Mouse (Mus musculus) midbrain, embryonic 11.5 days (tissue): ENCODE results near the gene Arhgef25. TPM values are rescaled to one million over a fixed set of nuclear protein-coding genes. Genes with fewer than 3 reads are reported as not detected.

Experiments used
- ATAC-seq: fragments of 200-750 bp; cut with Nextera tagmentation; 2 replicates; pipeline ENCODE4 v1.8.0; 2017; ENCODE audit warnings: moderate TSS enrichment, moderate library complexity; ENCODE audit not compliant: low FRiP score
- DNase-seq: peaks from one replicate; pipeline ENCODE4 v3.0.0; 2015; ENCODE audit warnings: low spot score; ENCODE audit errors: missing footprints
- H3K27ac ChIP-seq: fragments of 300-500 bp; sonication (generic); 2 replicates; pipeline ENCODE4 v1.5.1; 2014; ENCODE audit warnings: low read depth, low read length
- H3K27me3 ChIP-seq: fragments of 300-500 bp; sonication (generic); 2 replicates; pipeline ENCODE4 v1.6.1; 2014; ENCODE audit warnings: mild to moderate bottlenecking, low read length, moderate library complexity, mixed read lengths; ENCODE audit not compliant: control insufficient read depth, insufficient read depth
- H3K36me3 ChIP-seq: fragments of 300-500 bp; sonication (generic); 2 replicates; pipeline ENCODE4 v1.6.1; 2014; ENCODE audit warnings: mild to moderate bottlenecking, low read length, moderate library complexity, mixed read lengths; ENCODE audit not compliant: control insufficient read depth, insufficient read depth
- H3K4me1 ChIP-seq: fragments of 300-500 bp; sonication (generic); 2 replicates; pipeline ENCODE4 v1.6.1; 2014; ENCODE audit warnings: low read length; ENCODE audit not compliant: control insufficient read depth, insufficient read depth
- H3K4me2 ChIP-seq: fragments of 300-500 bp; sonication (generic); 2 replicates; pipeline ENCODE4 v1.6.1; 2014; ENCODE audit warnings: mild to moderate bottlenecking, moderate library complexity
- H3K4me3 ChIP-seq: fragments of 300-500 bp; sonication (generic); 2 replicates; pipeline ENCODE4 v1.5.1; 2014; ENCODE audit warnings: low read depth, low read length
- H3K9ac ChIP-seq: fragments of 300-500 bp; sonication (generic); 2 replicates; pipeline ENCODE4 v1.6.1; 2014; ENCODE audit warnings: low read length
- H3K9me3 ChIP-seq: fragments of 300-500 bp; sonication (generic); 2 replicates; pipeline ENCODE4 v1.6.1; 2016; ENCODE audit warnings: low read length; ENCODE audit not compliant: control insufficient read depth
- WGBS: fragments of 180-500 bp; shearing (Covaris S2); extraction: QIAGEN DNeasy Blood & Tissue Kit; methylation state at CpG from one replicate; pipeline ENCODE4 v1.1.7; 2014; 5-methylcytosine and 5-hydroxymethylcytosine counted together
- polyA plus RNA-seq: library from polyadenylated mRNA; unstranded; fragments of >200 nt; fragmentation: Nextera tagmentation; extraction: Ambion mirVana; gene quantifications from 2 replicates; pipeline ENCODE4 v1.2.1, GENCODE M21; 2014

Gene Arhgef25
- polyA plus RNA-seq, 1 experiment from 2014 or later: 25.8 TPM

GRCm38 (mm10) chr10:127185506-127185905 lies 4.4 kb downstream of the Arhgef25 start:
- H3K4me3 ChIP-seq: no peak overlapping the region
- H3K4me2 ChIP-seq: no peak overlapping the region
- 86% methylated on average over 15 of the region's 15 CpGs for WGBS
- no peak overlapping the region for H3K9ac ChIP-seq
- peaks cover 8% of the 10 kb centered on the region for H3K27me3 ChIP-seq
- peaks cover 21% of the 10 kb centered on the region for H3K4me1 ChIP-seq
- no peaks in the 10 kb centered on the region for H3K9me3 ChIP-seq
- no peak overlapping the region for H3K27ac ChIP-seq
- DNase-seq (no peak), ATAC-seq (no peak)
- peaks cover 5% of the 10 kb centered on the region; the same call in 1 of the 2 replicates for H3K36me3 ChIP-seq

- Histone ChIP-seq H3K27ac (no peak overlapping the region), H3K36me3 (peaks cover 5% of the 10 kb centered on the region; the same call in 1 of the 2 replicates), H3K27me3 (peaks cover 12% of the 10 kb centered on the region), H3K4me2 (no peak overlapping the region), H3K9me3 (no peaks in the 10 kb centered on the region), H3K4me1 (peaks cover 20% of the 10 kb centered on the region), H3K4me3 (no peak overlapping the region), H3K9ac (no peak overlapping the region)
- DNase-seq (peak; percentile 86), ATAC-seq (no peak)
- 65% methylated on average over 9 of the region's 9 CpGs for WGBS
Measured at GRCm38 (mm10) chr10:127185101-127185500, 4.8 kb downstream of the Arhgef25 start.

DNA sequence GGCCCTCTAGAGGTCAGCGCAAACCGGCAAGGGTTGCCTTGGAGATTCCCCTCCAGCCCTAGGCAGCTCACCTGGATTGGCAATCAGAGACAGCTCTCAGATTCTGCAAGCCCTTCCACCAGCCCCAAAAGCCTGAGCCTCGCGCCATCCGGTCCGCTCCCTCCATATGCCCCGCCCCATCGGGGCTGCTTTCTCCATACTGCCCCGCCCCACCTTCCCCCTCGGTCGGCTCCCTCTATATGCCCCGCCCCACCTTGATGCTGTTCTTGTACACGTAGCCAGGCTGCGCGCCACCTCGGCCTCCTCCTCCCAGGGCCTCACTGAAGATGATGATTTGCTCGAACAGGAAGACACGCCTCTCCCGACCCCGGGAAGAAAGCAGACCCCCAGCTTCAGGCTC lies 6.1 kb downstream of the Arhgef25 start:
- H3K4me2 ChIP-seq: peak overlapping the region; percentile 20; the same call in 1 of the 2 replicates
- H3K4me1 ChIP-seq: peaks cover 9% of the 10 kb centered on the region; the same call in 1 of the 2 replicates
- H3K27me3 ChIP-seq: peaks cover 26% of the 10 kb centered on the region
- H3K4me3 ChIP-seq: no peak overlapping the region
- no peaks in the 10 kb centered on the region for H3K9me3 ChIP-seq
- H3K36me3 ChIP-seq: peaks cover 5% of the 10 kb centered on the region; the same call in 1 of the 2 replicates
- no peak for DNase-seq
- ATAC-seq: no peak
- no peak overlapping the region for H3K27ac ChIP-seq
- 14% methylated on average over 20 of the region's 20 CpGs for WGBS
- no peak overlapping the region for H3K9ac ChIP-seq

DNA sequence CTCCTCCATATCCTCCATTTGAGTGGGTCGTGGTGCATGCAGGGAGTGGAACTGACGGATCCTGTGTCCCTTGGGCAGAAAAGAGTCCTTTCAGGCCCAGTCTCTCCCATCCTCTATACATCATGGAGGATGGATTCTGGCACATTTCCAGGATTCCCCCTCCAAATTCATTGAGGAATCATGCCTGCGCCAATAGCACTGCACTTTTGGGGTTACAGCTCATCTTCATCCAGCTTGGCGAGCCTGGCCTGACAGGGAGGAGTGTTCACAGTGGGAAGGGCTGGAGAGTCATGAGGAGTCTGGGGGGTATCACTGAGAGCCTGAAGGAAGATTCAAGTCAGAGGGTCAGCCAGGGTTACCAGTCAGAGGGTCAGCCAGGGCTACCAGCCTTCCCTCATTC lies 7.3 kb downstream of the Arhgef25 start:
- peaks cover 12% of the 10 kb centered on the region for H3K4me1 ChIP-seq
- no peak overlapping the region for H3K4me2 ChIP-seq
- no peak for DNase-seq
- WGBS: 86% methylated on average over 4 of the region's 4 CpGs
- no peak overlapping the region for H3K9ac ChIP-seq
- no peak for ATAC-seq
- peaks cover 5% of the 10 kb centered on the region; the same call in 1 of the 2 replicates for H3K36me3 ChIP-seq
- peaks cover 36% of the 10 kb centered on the region for H3K27me3 ChIP-seq
- H3K27ac ChIP-seq: no peak overlapping the region
- no peak overlapping the region for H3K4me3 ChIP-seq
- no peaks in the 10 kb centered on the region for H3K9me3 ChIP-seq

DNA sequence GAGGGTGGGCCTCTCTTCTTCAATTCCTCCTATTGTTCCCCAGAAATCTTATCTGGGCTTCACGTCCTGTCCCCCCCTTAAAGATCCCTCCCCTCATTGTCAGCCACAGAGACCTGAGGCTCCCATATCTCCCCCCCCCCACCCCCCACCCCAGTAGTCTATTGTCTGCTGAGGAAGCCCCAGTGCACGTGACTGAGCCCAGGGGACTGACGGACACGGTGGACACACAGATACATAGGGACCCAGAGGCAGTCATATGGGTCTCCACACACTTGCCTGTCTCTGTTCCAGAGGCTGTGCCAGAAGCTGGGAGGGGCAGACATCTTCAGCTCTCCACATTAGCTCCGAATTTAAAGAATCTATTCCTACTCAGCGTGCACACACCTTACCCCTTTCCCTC lies 8.3 kb downstream of the Arhgef25 start:
- H3K36me3 ChIP-seq: peaks cover 2% of the 10 kb centered on the region; the same call in 1 of the 2 replicates
- H3K27me3 ChIP-seq: peaks cover 46% of the 10 kb centered on the region
- H3K9ac ChIP-seq: no peak overlapping the region
- no peak overlapping the region for H3K27ac ChIP-seq
- H3K4me1 ChIP-seq: peaks cover 12% of the 10 kb centered on the region
- H3K4me2 ChIP-seq: no peak overlapping the region
- H3K4me3 ChIP-seq: no peak overlapping the region
- DNase-seq (no peak), ATAC-seq (no peak)
- no peaks in the 10 kb centered on the region for H3K9me3 ChIP-seq
- 70% methylated on average over 6 of the region's 6 CpGs for WGBS

DNA sequence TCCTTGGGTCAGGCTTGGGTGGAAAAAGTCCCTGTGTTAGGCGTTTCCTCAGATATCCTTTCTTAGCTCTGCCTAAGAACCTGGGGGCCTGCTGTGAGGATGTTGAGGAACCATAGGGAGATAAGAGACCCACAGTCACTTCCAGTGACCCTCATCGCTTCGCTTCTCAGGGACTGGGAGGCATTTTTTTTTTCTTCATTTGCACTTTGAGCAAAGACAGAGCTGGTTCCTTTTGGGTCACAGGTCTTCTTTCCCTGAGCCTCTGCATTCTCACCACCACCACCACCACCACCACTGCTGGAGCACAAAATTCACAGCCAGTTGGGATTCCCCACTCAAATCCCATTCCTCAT lies 9.2 kb downstream of the Arhgef25 start:
- H3K9ac ChIP-seq: no peak overlapping the region

GRCm38 (mm10) chr10:127179871-127180694 lies 9.8 kb downstream of the Arhgef25 start, which contains the start of gene Slc26a10:
Gene Slc26a10 (minus strand): TSS chr10:127180645.
- Histone ChIP-seq H3K4me3 (no peak within 1 kb of the TSS), H3K9me3 (no peaks in the 10 kb centered on the region), H3K36me3 (no peaks in the 10 kb centered on the region), H3K9ac (no peak within 1 kb of the TSS), H3K27ac (no peak within 1 kb of the TSS), H3K4me2 (peak within 1 kb of the TSS; percentile 28; the same call in 1 of the 2 replicates), H3K4me1 (peaks cover 12% of the 10 kb centered on the region), H3K27me3 (peaks cover 49% of the 10 kb centered on the region)
- WGBS: 1% methylated on average over 34 of the region's 34 CpGs
- ATAC-seq: no peak
- DNase-seq: peak; percentile 91

More for the DNA sequence above, 9.2 kb downstream of the Arhgef25 start:
- Histone ChIP-seq H3K4me1 (peaks cover 12% of the 10 kb centered on the region), H3K9me3 (no peaks in the 10 kb centered on the region), H3K27ac (no peak overlapping the region), H3K27me3 (peaks cover 49% of the 10 kb centered on the region), H3K4me2 (no peak overlapping the region), H3K36me3 (no peaks in the 10 kb centered on the region), H3K4me3 (no peak overlapping the region)
- ATAC-seq: no peak
- DNase-seq: no peak
- 6% methylated on average over 3 of the region's 3 CpGs for WGBS

DNA sequence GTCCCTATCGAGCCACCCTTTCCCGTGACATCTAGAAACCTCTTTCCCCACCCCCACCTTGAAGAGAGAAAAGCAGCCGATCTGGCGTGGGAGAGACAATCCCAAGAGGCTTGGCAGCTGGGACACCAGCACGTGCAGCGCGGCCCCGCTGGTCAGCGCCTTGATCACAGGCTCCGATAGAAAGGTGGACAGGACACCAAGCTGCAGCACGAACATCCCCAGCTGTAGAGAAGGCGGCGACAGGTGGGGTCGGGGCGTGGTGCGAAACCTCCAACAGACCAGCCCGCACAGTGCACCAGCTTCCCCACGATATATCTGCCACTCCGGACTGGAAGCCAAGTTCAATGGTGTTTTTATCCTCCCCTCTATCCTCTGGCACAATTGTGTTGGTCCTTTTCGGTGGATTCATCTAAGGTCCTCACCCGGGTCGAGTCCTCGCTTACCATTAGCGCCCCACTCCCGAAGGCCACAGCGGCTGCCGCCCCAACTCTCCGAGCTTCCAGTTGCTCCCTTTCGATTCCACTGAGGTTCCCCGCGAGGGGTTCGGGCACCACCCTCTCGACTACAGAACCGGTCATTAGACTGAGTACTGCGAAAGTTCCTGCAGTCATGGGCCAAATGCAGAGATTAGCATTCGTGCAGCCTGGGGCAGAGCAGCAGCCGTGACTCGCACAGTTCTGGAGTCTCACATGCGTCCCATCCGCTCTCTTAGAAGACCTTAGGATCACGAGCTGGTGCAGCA lies 11.4 kb downstream of the Arhgef25 start:
- Histone ChIP-seq H3K4me2 (peak overlapping the region; percentile 50), H3K27me3 (peaks cover 49% of the 10 kb centered on the region), H3K9me3 (no peaks in the 10 kb centered on the region), H3K36me3 (no peaks in the 10 kb centered on the region), H3K4me3 (peak overlapping the region; percentile 21), H3K9ac (no peak overlapping the region), H3K4me1 (peaks cover 12% of the 10 kb centered on the region), H3K27ac (no peak overlapping the region)
- no peak; the same call in 1 of the 2 replicates for ATAC-seq
- WGBS: 4% methylated on average over 41 of the region's 41 CpGs
- peak; percentile 92 for DNase-seq

- Histone ChIP-seq H3K4me1 (peaks cover 12% of the 10 kb centered on the region), H3K4me2 (peak overlapping the region; percentile 50), H3K9ac (no peak overlapping the region), H3K27ac (no peak overlapping the region), H3K36me3 (no peaks in the 10 kb centered on the region), H3K4me3 (peak overlapping the region; percentile 21), H3K9me3 (no peaks in the 10 kb centered on the region), H3K27me3 (peaks cover 49% of the 10 kb centered on the region)
- ATAC-seq (peak; percentile 71), DNase-seq (peak; percentile 99)
- 1% methylated on average over 23 of the region's 23 CpGs for WGBS
Measured at GRCm38 (mm10) chr10:127177719-127178118, 12.2 kb downstream of the Arhgef25 start.
